Mouse (Mus musculus) cerebellum, postnatal 10 days (tissue): ENCODE data around the gene Apbb2.

ENCODE experiments used
- DNase-seq, 2 experiments: peaks; one replicate each; pipeline ENCODE4 v3.0.0; 2021; ENCODE audit warnings: mixed read lengths in 2 of 2

The Apbb2 gene

GRCm38 (mm10) chr5:66412821-66413220, 205.8 kb downstream of the Apbb2 start:
- DNase-seq: no peak

- no peak for DNase-seq
Observed at GRCm38 (mm10) chr5:66408546-66408945, 210.0 kb downstream of the Apbb2 start.

DNA sequence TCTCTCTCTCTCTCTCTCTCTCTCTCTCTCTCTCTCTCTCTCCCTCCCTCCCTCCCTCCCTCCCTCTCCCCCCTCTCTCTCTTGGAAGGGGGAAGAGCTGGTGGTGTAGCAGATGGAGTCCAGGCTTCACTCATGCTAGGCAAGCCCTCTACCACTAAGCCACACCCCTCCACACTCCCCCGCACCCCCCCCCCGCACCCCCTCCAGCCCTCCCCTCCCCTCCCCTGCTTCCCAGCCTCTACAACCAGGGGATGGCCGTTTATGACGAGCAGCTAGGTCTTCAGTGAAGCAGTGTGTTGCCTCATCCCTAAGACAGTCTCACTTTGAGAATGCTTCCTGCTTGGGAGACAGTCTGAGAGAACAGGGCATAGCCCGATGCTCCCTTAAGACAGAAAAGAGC, 210.6 kb downstream of the Apbb2 start:
- DNase-seq: no peak

- no peak for DNase-seq
Observed at GRCm38 (mm10) chr5:66406431-66406830, 212.2 kb downstream of the Apbb2 start.

DNA sequence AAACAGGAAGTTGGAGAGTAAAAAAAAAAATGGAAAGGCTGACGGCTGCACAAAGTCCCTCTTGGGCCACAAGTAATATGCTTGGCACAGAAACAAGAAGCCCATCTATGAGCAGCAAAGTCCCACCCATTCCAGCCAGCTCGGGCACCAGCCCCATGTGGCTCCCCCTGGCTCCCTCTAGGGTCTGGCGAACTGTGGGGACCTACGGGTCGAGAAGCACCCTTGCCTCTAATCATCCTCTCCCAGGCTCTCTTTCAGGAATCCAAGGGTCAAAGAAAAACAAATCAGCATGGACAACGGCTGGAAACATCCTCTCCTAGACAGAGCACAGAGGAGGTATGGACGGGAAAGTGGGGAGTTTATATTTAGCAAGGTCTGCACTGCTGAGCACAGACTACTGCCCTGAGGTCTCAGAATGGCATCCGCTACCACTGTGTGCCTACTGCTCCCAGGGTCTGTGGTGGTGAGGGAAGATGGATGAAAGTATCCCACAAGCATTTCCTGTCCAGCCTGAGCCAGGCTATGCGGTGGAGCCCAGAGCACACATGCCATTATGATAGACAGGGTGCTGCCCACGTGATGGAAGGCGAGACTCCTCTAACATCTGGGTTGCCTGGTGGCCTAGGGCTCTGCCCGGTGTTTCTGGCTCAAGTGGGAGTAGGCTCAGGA, 212.7 kb downstream of the Apbb2 start:
- DNase-seq: no peak

- no peak for DNase-seq
Observed at GRCm38 (mm10) chr5:66405305-66405704, 213.3 kb downstream of the Apbb2 start.

DNA sequence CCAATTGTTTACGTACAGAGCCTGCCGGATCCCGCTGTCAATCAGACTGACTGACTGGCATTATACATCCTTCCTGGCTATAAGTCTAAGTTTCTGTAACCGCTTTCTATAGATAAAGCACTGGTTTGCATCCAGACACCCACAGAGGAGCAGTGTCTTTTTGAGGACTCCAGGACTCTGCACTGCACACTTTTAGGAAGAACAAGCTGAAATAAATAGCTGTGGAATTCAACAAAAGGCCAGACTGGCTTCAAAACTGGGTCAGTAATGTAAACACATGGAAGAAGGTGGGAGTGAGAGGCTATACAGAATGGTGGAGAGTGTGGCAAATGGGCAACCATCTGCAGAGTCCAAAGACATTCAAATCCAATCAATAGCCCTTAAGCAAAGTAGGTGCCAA, 218.0 kb downstream of the Apbb2 start:
- DNase-seq: no peak

DNA sequence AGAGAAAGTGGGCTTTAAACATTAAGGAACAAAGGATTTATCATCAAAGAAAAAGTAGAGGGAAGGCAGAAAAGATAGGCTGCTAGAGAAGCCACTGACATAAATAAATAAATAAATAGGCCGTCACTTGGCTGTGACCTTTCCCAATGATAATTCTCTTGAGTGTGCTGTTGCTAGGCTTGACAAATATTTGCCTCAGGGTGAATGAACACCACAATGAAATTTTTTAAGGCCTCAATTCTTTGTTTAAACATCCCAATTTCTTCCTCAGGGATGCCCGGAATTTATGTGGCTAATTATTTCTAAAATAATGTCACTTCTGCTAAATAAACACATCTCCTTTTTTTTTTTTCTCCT, 219.3 kb downstream of the Apbb2 start:
- DNase-seq: no peak

- DNase-seq: no peak
Observed at GRCm38 (mm10) chr5:66398530-66399263, 219.9 kb downstream of the Apbb2 start.

- DNase-seq: peak; percentile 62 to 69
Observed at GRCm38 (mm10) chr5:66393767-66394446, 224.7 kb downstream of the Apbb2 start.

DNA sequence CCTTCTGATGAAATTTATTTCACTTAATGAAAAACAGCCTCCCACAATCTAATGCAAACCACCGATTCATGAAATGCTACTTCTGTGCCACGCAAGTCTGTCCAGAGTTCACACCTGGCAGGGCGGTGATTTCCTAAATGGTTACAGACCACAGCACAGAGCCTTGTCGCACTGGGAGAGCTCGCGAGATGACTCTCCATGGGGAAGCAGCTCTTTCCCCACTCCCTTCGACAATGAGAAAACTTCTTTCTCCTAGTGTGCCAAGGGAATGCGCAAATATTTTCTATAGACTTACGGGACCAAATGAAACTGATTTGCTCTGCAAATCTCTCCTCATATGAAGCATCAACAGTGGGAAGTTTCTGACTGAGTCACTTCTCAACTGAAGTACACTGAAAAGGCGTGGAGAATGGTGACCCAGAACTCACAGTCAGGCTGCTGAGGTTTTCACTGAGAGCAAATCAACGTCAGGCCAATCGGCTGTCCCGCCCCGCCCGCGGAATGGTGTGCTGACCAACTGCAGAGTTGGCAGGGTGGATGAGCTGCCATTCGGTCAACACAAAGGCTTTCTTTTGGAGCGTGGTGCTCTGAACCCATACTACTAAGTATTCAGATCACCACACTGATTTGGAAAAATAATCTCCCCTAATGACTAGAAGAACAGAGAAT, 225.6 kb downstream of the Apbb2 start:
- DNase-seq: peak; percentile 66 to 71

- no peak for DNase-seq
Observed at GRCm38 (mm10) chr5:66391771-66392170, 226.8 kb downstream of the Apbb2 start.

- no peak for DNase-seq
Observed at GRCm38 (mm10) chr5:66391299-66391698, 227.3 kb downstream of the Apbb2 start.

GRCm38 (mm10) chr5:66390567-66390966, 228.0 kb downstream of the Apbb2 start:
- DNase-seq: no peak

- DNase-seq: peak in 1 of 2 experiments; percentile 47
Observed at GRCm38 (mm10) chr5:66387481-66387880, 231.1 kb downstream of the Apbb2 start.

- DNase-seq: peak; percentile 76 to 82
Observed at GRCm38 (mm10) chr5:66385636-66386035, 232.9 kb downstream of the Apbb2 start.

- DNase-seq: peak; percentile 50 to 58
Observed at GRCm38 (mm10) chr5:66384806-66385446, 233.7 kb downstream of the Apbb2 start.

DNA sequence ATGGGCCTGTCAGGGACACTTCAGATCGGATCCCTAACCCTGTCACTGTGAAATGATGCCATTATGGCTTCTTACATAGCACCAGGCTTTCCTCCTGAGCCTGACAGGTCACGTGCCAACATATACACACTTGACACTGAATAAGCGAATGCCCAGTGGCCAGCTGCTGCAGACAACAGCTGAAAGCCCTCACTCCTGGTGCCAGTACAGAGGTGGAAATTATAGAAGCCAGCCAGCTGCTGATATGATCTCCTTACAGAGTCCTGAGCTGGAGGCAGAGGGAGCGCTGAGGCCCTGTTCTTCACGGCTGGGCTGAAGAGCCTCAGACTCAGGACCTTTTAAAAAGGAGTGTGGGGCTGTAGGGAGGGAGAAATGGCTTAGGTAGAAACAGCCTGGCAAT, 234.5 kb downstream of the Apbb2 start:
- no peak for DNase-seq

GRCm38 (mm10) chr5:66382111-66382510, 236.5 kb downstream of the Apbb2 start:
- no peak for DNase-seq

DNA sequence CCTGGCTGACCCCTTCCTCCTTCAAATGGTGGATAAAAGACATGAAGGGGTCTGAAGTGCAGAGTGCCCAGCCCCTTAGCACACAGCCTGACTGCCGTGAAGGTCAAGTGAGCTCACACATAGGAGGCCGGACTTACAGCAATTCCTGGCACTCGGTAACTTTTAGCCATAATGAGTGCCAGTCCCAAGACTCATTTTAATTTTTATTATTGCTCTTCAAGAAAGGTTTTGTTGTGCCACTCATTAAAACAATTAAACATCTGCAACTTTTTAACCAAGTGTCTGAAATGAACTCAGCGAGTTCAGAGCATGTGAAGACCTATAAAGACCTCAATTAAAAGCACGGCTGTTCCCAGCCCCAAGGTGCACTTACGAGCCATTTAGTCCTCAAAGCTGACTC, 239.6 kb downstream of the Apbb2 start:
- DNase-seq: no peak

DNA sequence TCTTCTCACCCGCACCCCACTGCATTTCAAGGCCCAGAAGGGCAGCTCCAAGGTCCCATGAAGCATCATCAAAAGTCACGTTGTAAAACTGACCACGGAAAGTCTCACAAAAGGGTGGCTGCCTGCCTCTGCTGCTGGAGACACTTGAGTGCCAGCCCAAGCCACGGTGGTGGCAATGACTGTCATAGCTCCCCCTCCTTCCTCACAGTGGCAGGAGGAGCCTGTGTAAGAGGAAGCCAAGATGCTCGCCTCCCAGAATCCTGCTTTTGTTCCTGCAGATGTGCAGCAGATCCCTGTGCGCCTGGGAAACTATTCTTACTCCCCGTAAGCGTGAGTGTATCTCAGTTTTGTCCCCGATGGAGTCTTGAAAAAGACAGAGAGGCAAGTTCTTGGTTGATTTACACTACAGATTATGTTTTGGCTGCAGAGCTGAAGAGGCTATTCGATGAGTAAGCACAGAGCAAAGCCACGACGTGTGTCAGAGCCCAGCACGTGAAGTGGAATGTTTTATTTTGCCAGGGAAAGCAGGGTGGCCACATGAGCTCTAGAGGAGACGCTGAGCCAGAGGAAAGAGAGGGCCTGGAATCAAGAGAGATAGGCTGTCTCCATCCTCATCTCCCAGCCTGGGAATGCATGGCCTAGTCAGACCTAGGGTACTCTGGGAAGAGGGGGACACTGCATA, 241.9 kb downstream of the Apbb2 start:
- DNase-seq: no peak

GRCm38 (mm10) chr5:66374413-66374812, 244.2 kb downstream of the Apbb2 start:
- no peak for DNase-seq
